In the genomic region with DNA sequence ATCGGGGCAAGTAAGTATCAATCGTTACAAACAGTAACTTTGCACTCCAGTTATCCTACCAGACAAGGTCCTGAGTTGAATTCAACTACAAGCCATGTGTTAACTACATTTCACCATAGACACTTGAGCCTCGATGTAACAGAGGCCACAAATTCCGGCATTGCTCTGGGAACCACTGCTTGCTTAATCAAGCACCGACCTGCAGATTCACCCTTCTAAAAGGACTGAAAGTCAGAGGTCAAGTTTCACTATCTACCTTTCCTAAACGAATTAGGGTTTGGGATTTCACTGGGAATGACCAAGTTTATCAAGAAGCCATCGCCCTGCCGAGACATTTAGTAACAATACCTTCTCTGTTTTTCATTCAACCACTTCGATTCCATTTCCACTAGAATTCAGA, we compare ENCODE assay signal across 8 mouse cellular contexts. TPM values are rescaled to one million over a fixed set of nuclear protein-coding genes. Genes with fewer than 3 reads are reported as not detected.
DNase-seq lines count a peak whose midpoint lies in the region; ATAC-seq and TF ChIP-seq lines count a peak whose summit lies in the region.

No protein-coding gene starts in this region.

- H3K27me3 ChIP-seq in heart, embryonic 11.5 days (ENCODE audit: control insufficient read depth, insufficient read depth, low read length): no peaks in the 10 kb centered on the region
- no peaks in the 10 kb centered on the region for H3K27me3 ChIP-seq in hindbrain, embryonic 14.5 days (ENCODE audit: control insufficient read depth, insufficient read depth, low read length)
- no peaks in the 10 kb centered on the region for H3K27me3 ChIP-seq in midbrain, embryonic 14.5 days (ENCODE audit: control insufficient read depth, insufficient read depth, low read length)

- H3K9me3 ChIP-seq in heart, embryonic 11.5 days (replicated peaks; ENCODE audit: control insufficient read depth, low read length): no peaks in the 10 kb centered on the region
- H3K9me3 ChIP-seq in hindbrain, embryonic 14.5 days (ENCODE audit: control insufficient read depth, low read length): no peaks in the 10 kb centered on the region
- H3K9me3 ChIP-seq in midbrain, embryonic 14.5 days (ENCODE audit: control insufficient read depth, low read length): no peaks in the 10 kb centered on the region

- peaks cover 12% of the 10 kb centered on the region for H3K4me1 ChIP-seq in heart, embryonic 11.5 days (ENCODE audit: control insufficient read depth, insufficient read depth, low read length)
- peaks cover 33% of the 10 kb centered on the region for H3K4me1 ChIP-seq in bone marrow macrophage, adult 2 months (ENCODE audit: control insufficient read depth, insufficient read depth, low read length)
- peaks cover 37% of the 10 kb centered on the region for H3K4me1 ChIP-seq in hindbrain, embryonic 14.5 days (replicated peaks; ENCODE audit: control insufficient read depth, insufficient read depth, low read length)
- H3K4me1 ChIP-seq in midbrain, embryonic 14.5 days (ENCODE audit: control insufficient read depth, insufficient read depth, low read length): peaks cover 33% of the 10 kb centered on the region

- ATAC-seq in heart, embryonic 11.5 days (replicated peaks; ENCODE audit: insufficient number of reproducible peaks, low FRiP score, low TSS enrichment): no peak
- ATAC-seq in hindbrain, embryonic 14.5 days (ENCODE audit: low FRiP score): no peak
- ATAC-seq in midbrain, embryonic 14.5 days (ENCODE audit: low FRiP score, low TSS enrichment): no peak

- no peak overlapping the region for H3K27ac ChIP-seq in heart, embryonic 11.5 days (ENCODE audit: low read depth, low read length)
- no peak overlapping the region for H3K27ac ChIP-seq in bone marrow macrophage, adult 2 months (ENCODE audit: insufficient read depth, low read depth, low read length)
- no peak overlapping the region for H3K27ac ChIP-seq in hindbrain, embryonic 14.5 days
- no peak overlapping the region for H3K27ac ChIP-seq in midbrain, embryonic 14.5 days (replicated peaks; ENCODE audit: low read depth, low read length)

- no peak for DNase-seq in heart, postnatal 25 days (ENCODE audit: low spot score)
- no peak for DNase-seq in hindbrain, embryonic 14.5 days (ENCODE audit: low spot score)
- no peak for DNase-seq in midbrain, embryonic 14.5 days
- DNase-seq in embryo, embryonic 9.5 days (ENCODE audit: extremely low spot score): no peak
- no peak for DNase-seq in embryo, embryonic 11 days
- no peak for DNase-seq in layer of hippocampus, postnatal 36 days

- no peaks in the 10 kb centered on the region for H3K36me3 ChIP-seq in heart, embryonic 11.5 days (ENCODE audit: control insufficient read depth, insufficient read depth, low read length)
- H3K36me3 ChIP-seq in hindbrain, embryonic 14.5 days (replicated peaks; ENCODE audit: control insufficient read depth, insufficient read depth): no peaks in the 10 kb centered on the region
- H3K36me3 ChIP-seq in midbrain, embryonic 14.5 days (ENCODE audit: control insufficient read depth, insufficient read depth, low read length): no peaks in the 10 kb centered on the region

- peak overlapping the region; percentile 96 for H3K4me3 ChIP-seq in heart, embryonic 11.5 days (ENCODE audit: low read depth, low read length)
- peak overlapping the region; percentile 90 for H3K4me3 ChIP-seq in bone marrow macrophage, adult 2 months (ENCODE audit: insufficient read depth, low read length)
- H3K4me3 ChIP-seq in hindbrain, embryonic 14.5 days (replicated peaks; ENCODE audit: low read length): peak overlapping the region; percentile 97
- H3K4me3 ChIP-seq in midbrain, embryonic 14.5 days (replicated peaks; ENCODE audit: low read depth, low read length): peak overlapping the region; percentile 94

- no peak for TF ChIP-seq CTCF in bone marrow macrophage, adult 2 months (IDR thresholded peaks at IDR 0.05; ENCODE audit: low read depth, low read length)

- 47% methylated on average over 9 of the region's 9 CpGs for WGBS in heart, embryonic 11.5 days (ENCODE audit: insufficient replicate concordance)
- WGBS in hindbrain, embryonic 14.5 days: 60% methylated on average over 9 of the region's 9 CpGs
- WGBS in midbrain, embryonic 14.5 days: 65% methylated on average over 9 of the region's 9 CpGs

- peak overlapping the region; percentile 95; the same call in 1 of the 2 replicates for H3K9ac ChIP-seq in heart, embryonic 11.5 days (ENCODE audit: low read depth, low read length)
- peak overlapping the region; percentile 93 for H3K9ac ChIP-seq in hindbrain, embryonic 14.5 days
- peak overlapping the region; percentile 86 for H3K9ac ChIP-seq in midbrain, embryonic 14.5 days (replicated peaks; ENCODE audit: low read length)

- no peak for TF ChIP-seq POLR2A in bone marrow macrophage, adult 2 months (IDR thresholded peaks at IDR 0.05; ENCODE audit: borderline replicate concordance, low read depth, low read length)

- intact Hi-C loops in heart, postnatal 25 days (cut with DNase I): loop anchor here (2.0 kb wide), 2 partner anchors 40 to 106 kb away; a partner anchor contains a TSS

- H3K4me2 ChIP-seq in heart, embryonic 11.5 days: peak overlapping the region; percentile 95
- H3K4me2 ChIP-seq in hindbrain, embryonic 14.5 days (replicated peaks): peak overlapping the region; percentile 94
- H3K4me2 ChIP-seq in midbrain, embryonic 14.5 days (ENCODE audit: low read length): peak overlapping the region; percentile 78

RNA-seq across cellular contexts. Expression of a gene that starts 2.0 kb away (rescaled TPM):
- polyA plus RNA-seq in heart, embryonic 11.5 days (2014; fragmentation: Nextera tagmentation; extraction: Ambion mirVana): 76.2 and 91.2 TPM in 2 replicates
- total RNA-seq in heart, postnatal 25 days (2021): 100 to 1,000 TPM; 280 to 332 TPM
- 70.1 and 78.0 TPM in 2 replicates for polyA plus RNA-seq in bone marrow macrophage, adult 2 months (2012; ENCODE audit: insufficient read depth, insufficient read length, missing spikeins)
- 19.6 and 19.8 TPM in 2 replicates for polyA plus RNA-seq in hindbrain, embryonic 14.5 days (2014; fragmentation: Nextera tagmentation; extraction: Ambion mirVana)
- polyA plus RNA-seq in midbrain, embryonic 14.5 days (2014; fragmentation: Nextera tagmentation; extraction: Ambion mirVana): 16.7 and 19.1 TPM in 2 replicates
- 100 to 1,000 TPM in 1 of 2 experiments, 10 to 100 TPM in 1; 99.2 to 104 TPM for total RNA-seq in layer of hippocampus, postnatal 36 days (2021)

RNA-seq across cellular contexts. Expression of a gene that starts 40.9 kb away (rescaled TPM):
- 28.1 and 29.8 TPM in 2 replicates for polyA plus RNA-seq in heart, embryonic 11.5 days (2014; fragmentation: Nextera tagmentation; extraction: Ambion mirVana)
- 10 to 100 TPM; 15.9 to 16.8 TPM for total RNA-seq in heart, postnatal 25 days (2021)
- 44.3 and 50.2 TPM in 2 replicates for polyA plus RNA-seq in bone marrow macrophage, adult 2 months (2012; ENCODE audit: insufficient read depth, insufficient read length, missing spikeins)
- 19.7 and 21.3 TPM in 2 replicates for polyA plus RNA-seq in hindbrain, embryonic 14.5 days (2014; fragmentation: Nextera tagmentation; extraction: Ambion mirVana)
- 16.5 and 18.5 TPM in 2 replicates for polyA plus RNA-seq in midbrain, embryonic 14.5 days (2014; fragmentation: Nextera tagmentation; extraction: Ambion mirVana)
- 10 to 100 TPM; 30.6 to 31.2 TPM for total RNA-seq in layer of hippocampus, postnatal 36 days (2021)
